Mouse (Mus musculus) heart, embryonic 14.5 days (tissue): ENCODE data around the gene Fgf6. TPM values are rescaled to one million over a fixed set of nuclear protein-coding genes. Genes with fewer than 3 reads are reported as not detected.
A peak's percentile ranks its signal among the peaks of the same experiment; 100 is the strongest.

Experiments
- ATAC-seq: fragments of 200-750 bp; cut with Nextera tagmentation; 2 replicates; pipeline ENCODE4 v1.8.0; 2017; ENCODE audit warnings: low read depth, moderate TSS enrichment; ENCODE audit not compliant: insufficient number of reproducible peaks, insufficient read depth, low FRiP score
- H3K27ac ChIP-seq, 2 experiments: fragments of 200-500 bp in 1 of 2; fragments of 300-500 bp in 1 of 2; sonication (generic) in 1 of 2; replicated peaks in 1 of 2; 2 replicates each; pipeline ENCODE4 v1.5.1; 2012 to 2014; ENCODE audit warnings: low read depth in 2 of 2, low read length in 2 of 2, control low read depth in 1 of 2, mild to moderate bottlenecking in 1 of 2, mixed read lengths in 1 of 2; ENCODE audit not compliant: control insufficient read depth in 1 of 2, insufficient read depth in 1 of 2
- H3K27me3 ChIP-seq: fragments of 300-500 bp; sonication (generic); 2 replicates; pipeline ENCODE4 v1.6.1; 2014; ENCODE audit warnings: mild to moderate bottlenecking, low read length, control low read depth; ENCODE audit not compliant: control insufficient read depth, insufficient read depth
- H3K36me3 ChIP-seq: fragments of 300-500 bp; sonication (generic); 2 replicates; pipeline ENCODE4 v1.6.1; 2014; ENCODE audit warnings: mild to moderate bottlenecking, control low read depth, low read length, mixed read lengths; ENCODE audit not compliant: control insufficient read depth, insufficient read depth
- H3K4me1 ChIP-seq, 2 experiments: fragments of 200-500 bp in 1 of 2; fragments of 300-500 bp in 1 of 2; sonication (generic) in 1 of 2; 2 replicates each; pipeline ENCODE4 v1.6.1; 2012 to 2014; ENCODE audit warnings: low read length in 2 of 2, control low read depth in 1 of 2, mixed read lengths in 1 of 2; ENCODE audit not compliant: control insufficient read depth in 2 of 2, insufficient read depth in 2 of 2
- H3K4me2 ChIP-seq: fragments of 300-500 bp; sonication (generic); 2 replicates; pipeline ENCODE4 v1.6.1; 2014; ENCODE audit warnings: mild to moderate bottlenecking, low read length
- H3K4me3 ChIP-seq, 2 experiments: fragments of 200-500 bp in 1 of 2; fragments of 300-500 bp in 1 of 2; sonication (generic) in 1 of 2; 2 replicates each; pipeline ENCODE4 v1.5.1; 2012 to 2014; ENCODE audit warnings: low read length in 2 of 2, mild to moderate bottlenecking in 2 of 2, control low read depth in 1 of 2, low read depth in 1 of 2, moderate library complexity in 1 of 2; ENCODE audit not compliant: control insufficient read depth in 1 of 2, insufficient read depth in 1 of 2
- H3K9ac ChIP-seq: fragments of 300-500 bp; sonication (generic); 2 replicates; pipeline ENCODE4 v1.6.1; 2014; ENCODE audit warnings: mild to moderate bottlenecking, low read length
- H3K9me3 ChIP-seq: fragments of 300-500 bp; sonication (generic); 2 replicates; pipeline ENCODE4 v1.6.1; 2016; ENCODE audit warnings: low read length, control low read depth; ENCODE audit not compliant: control insufficient read depth
- WGBS: fragments of 180-500 bp; shearing (Covaris S2); extraction: QIAGEN DNeasy Blood & Tissue Kit; methylation state at CpG from one replicate; pipeline ENCODE4 v1.1.7; 2014; 5-methylcytosine and 5-hydroxymethylcytosine counted together
- polyA plus RNA-seq: library from polyadenylated mRNA; unstranded; fragments of >200 nt; fragmentation: Nextera tagmentation; extraction: Ambion mirVana; gene quantifications from 2 replicates; pipeline ENCODE4 v1.2.1, GENCODE M21; 2014

Gene Fgf6
- polyA plus RNA-seq, 1 experiment from 2014 or later: 0.14 TPM

DNA sequence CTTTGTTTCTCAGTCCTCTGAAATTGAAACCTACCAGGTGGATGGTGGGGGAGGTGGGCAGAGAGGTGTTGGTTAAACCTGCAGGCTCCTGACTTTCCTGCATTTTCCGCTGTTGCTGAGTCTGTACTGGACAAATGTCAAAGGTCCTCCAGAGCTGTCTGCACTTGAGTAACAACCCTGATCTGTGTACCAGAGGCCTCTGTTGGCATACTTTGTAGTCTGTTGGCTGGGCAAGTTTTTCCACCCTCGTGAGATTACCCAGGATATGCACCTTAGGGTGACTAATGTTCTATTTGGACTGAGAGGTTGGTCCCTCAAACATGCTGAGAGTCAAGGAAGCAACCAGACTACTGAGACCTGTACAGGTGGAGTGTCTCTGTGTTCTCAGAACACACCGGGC is 8.8 kb upstream of the Fgf6 start:
- Histone ChIP-seq H3K36me3 (no peaks in the 10 kb centered on the region), H3K27ac (no peak overlapping the region), H3K9ac (no peak overlapping the region), H3K4me3 (no peak overlapping the region), H3K4me1 (no peaks in the 10 kb centered on the region; a peak in 1 of 4 replicates), H3K27me3 (no peaks in the 10 kb centered on the region), H3K4me2 (no peak overlapping the region), H3K9me3 (no peaks in the 10 kb centered on the region)
- ATAC-seq: no peak
- 70% methylated on average over 3 of the region's 3 CpGs for WGBS

DNA sequence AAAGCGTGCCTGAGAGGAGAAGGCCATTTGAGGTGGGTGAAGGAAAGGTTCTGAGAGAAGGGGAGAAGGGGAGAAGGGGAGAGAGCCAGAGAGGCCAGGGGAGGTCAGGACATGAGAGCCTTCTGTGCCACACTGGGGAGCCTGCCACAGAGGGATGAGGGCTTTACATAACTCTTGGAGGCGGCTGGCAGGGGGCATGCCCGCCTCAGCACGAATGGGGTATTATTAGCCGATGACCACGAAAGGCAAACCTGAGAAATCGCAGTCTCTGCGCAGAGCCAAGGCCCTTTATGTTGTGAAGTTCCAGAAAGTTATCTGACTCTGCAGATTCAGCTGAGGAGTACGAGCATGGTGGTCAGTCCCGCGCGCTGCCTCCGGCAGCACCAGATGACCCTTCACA is 5.4 kb upstream of the Fgf6 start:
- Histone ChIP-seq H3K9me3 (no peaks in the 10 kb centered on the region), H3K4me3 (no peak overlapping the region), H3K9ac (no peak overlapping the region), H3K27me3 (no peaks in the 10 kb centered on the region), H3K4me1 (peaks cover 3% of the 10 kb centered on the region in 2 experiments; a peak in 3 of 4 replicates), H3K4me2 (no peak overlapping the region), H3K36me3 (no peaks in the 10 kb centered on the region), H3K27ac (no peak overlapping the region)
- ATAC-seq: no peak
- 86% methylated on average over 13 of the region's 13 CpGs for WGBS

DNA sequence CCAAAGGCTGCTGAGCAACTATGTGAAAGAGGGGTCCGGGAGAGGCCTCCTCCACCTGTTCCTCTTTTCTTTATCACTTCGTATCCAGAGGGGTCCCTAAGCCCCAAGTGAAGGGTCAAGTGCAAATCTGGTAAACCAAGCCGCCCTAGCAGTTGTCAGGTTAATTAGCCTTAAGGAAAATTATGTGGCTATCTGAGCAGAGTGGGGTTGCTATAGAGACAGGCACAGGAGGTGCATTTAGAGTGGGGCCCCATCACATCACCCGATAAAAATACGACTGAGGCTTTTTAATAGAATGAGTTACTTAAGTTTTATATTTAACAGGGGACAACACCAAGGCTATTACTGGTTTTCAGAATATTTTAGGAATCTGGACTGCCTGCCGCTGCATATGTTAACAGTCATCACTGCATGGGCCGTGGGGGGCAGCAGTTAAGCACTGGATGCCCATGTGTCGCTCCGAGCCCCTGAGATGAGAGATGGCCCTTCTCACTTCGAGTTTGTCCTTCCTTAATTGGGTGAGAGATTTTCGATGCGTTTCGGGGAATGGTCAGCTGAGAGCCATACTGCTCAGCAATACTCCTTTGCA is 3.3 kb upstream of the Fgf6 start:
- ATAC-seq: no peak
- 77% methylated on average over 13 of the region's 13 CpGs for WGBS
- Histone ChIP-seq H3K4me3 (no peak overlapping the region), H3K36me3 (no peaks in the 10 kb centered on the region), H3K9me3 (no peaks in the 10 kb centered on the region), H3K9ac (no peak overlapping the region), H3K4me2 (no peak overlapping the region), H3K27ac (no peak overlapping the region), H3K4me1 (peaks cover 6 to 8% of the 10 kb centered on the region in 2 experiments; a peak in 3 of 4 replicates), H3K27me3 (no peaks in the 10 kb centered on the region)

DNA sequence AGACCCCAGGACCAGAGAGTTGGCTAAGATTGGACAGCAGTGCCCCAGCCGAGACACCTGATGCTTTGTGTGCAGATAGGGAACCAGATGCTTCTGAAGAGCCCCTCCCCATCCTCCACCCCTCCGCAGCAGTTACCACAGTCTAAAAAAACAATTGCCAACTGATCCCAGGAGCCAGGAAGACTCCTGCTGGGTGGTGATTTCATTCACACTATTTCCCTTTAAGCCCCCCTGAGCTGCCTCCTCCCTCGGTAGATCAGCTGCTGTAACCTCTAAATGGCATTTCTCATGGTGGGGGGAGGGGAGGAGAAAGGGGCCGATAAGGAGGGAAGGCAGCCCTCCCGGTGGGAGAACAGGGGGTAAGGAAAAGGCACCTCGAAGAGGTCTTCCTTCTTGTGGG is 3.9 kb downstream of the Fgf6 start:
- Histone ChIP-seq H3K4me1 (peaks cover 16% of the 10 kb centered on the region in 2 experiments), H3K27me3 (no peaks in the 10 kb centered on the region), H3K4me2 (peak overlapping the region; percentile 38), H3K9ac (no peak overlapping the region), H3K36me3 (no peaks in the 10 kb centered on the region), H3K4me3 (no peak overlapping the region), H3K9me3 (no peaks in the 10 kb centered on the region), H3K27ac (no peak overlapping the region)
- no peak for ATAC-seq
- WGBS: 7% methylated on average over 6 of the region's 6 CpGs

DNA sequence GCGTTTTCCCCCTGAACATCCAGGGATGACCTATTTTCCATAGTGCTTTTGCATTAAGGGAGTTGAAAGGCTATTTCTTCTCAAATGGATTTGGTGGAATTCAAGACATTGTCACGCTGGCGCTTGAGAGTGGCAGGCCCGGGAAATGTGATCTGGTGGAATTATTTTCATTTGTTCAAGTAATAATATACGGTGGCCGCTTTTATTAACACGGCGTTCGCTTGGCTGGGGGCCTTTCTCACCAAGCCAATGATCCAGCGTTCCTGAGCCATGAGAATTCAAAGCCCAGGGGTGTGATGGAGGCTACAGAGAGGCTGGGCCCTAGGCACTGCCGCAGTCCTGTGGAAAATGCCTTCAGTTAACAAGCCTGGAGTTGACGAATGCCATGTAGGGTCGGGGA is 5.0 kb downstream of the Fgf6 start:
- H3K27me3 ChIP-seq: no peaks in the 10 kb centered on the region
- ATAC-seq: no peak
- no peaks in the 10 kb centered on the region for H3K9me3 ChIP-seq
- no peak overlapping the region for H3K9ac ChIP-seq
- H3K27ac ChIP-seq: no peak overlapping the region
- 33% methylated on average over 13 of the region's 13 CpGs for WGBS
- H3K36me3 ChIP-seq: no peaks in the 10 kb centered on the region
- peaks cover 15% of the 10 kb centered on the region in 2 experiments for H3K4me1 ChIP-seq
- no peak overlapping the region for H3K4me3 ChIP-seq
- H3K4me2 ChIP-seq: no peak overlapping the region

DNA sequence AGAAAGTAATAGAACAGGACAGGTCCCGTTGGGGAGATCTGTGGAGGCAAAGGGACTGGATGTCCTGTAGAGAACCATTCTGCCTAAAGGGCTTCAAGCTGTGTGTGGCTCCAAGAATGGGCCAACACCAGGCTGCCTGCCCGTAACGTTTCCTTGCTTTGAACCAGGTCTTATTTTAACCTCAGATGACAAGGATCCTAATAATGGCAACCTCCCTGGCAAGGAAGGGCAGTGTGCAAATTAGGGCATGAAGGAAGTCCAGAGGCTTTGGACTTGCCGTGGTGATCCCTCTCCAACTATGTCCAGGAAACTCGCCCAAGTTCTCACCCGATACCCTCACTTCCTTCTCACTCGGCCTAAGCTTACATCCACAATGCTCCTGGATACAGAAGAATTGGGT is 9.4 kb downstream of the Fgf6 start:
- peaks cover 7% of the 10 kb centered on the region in 2 experiments; a peak in 3 of 4 replicates for H3K4me1 ChIP-seq
- no peak overlapping the region for H3K9ac ChIP-seq
- no peak overlapping the region for H3K27ac ChIP-seq
- no peaks in the 10 kb centered on the region for H3K9me3 ChIP-seq
- H3K27me3 ChIP-seq: no peaks in the 10 kb centered on the region
- H3K36me3 ChIP-seq: no peaks in the 10 kb centered on the region
- ATAC-seq: no peak
- H3K4me3 ChIP-seq: no peak overlapping the region
- no peak overlapping the region for H3K4me2 ChIP-seq
- WGBS: 49% methylated on average over 7 of the region's 7 CpGs

DNA sequence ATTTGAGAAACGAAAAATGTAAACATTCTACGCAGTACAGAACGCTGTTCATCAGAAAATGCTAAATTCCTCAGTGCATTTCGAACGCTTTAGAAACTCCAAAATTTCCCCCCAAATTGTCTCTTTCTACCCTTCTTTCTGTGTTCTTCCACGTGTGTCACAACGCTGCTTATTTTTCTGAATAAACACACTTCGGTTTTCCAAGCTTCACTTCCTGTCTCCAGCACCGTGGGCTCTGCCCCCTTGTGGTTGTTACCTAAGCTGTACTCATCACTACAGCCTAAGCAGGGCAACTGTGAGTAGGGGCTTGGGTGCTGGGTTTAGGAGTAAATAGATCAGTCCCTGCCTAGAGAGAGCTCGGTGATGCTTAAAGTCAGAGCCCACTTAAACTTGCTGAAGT is 19.4 kb downstream of the Fgf6 start:
- Histone ChIP-seq H3K4me2 (peak overlapping the region; percentile 60), H3K27ac (no peak overlapping the region), H3K4me3 (peak overlapping the region; percentile 26 to 27; a peak in 3 of 4 replicates), H3K9ac (peak overlapping the region; percentile 41; the same call in 1 of the 2 replicates), H3K27me3 (no peaks in the 10 kb centered on the region), H3K36me3 (no peaks in the 10 kb centered on the region), H3K4me1 (no peaks in the 10 kb centered on the region), H3K9me3 (no peaks in the 10 kb centered on the region)
- WGBS: 27% methylated on average over 10 of the region's 10 CpGs
- no peak for ATAC-seq

DNA sequence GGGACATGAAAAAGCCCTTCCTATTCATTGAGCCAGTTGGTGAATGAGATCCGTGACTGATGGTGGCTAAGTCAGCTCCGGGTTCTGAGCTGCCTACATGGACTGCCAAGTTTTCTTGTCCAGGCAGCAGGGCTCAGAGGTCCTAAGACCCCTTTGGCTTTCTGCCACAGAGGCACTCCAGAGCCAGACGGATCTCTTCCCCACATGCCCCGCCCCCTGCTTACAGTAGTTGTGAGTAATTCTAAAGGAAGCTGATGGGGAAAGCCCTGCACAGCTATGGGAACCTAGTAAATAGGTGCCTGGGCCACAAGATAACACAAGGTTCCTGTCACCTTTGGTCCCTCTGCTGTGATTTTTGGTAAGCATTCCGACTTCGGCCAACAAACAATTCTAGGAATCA is 29.5 kb downstream of the Fgf6 start:
- ATAC-seq: no peak
- H3K4me1 ChIP-seq: peaks cover 4 to 7% of the 10 kb centered on the region in 2 experiments; a peak in 2 of 4 replicates
- H3K27me3 ChIP-seq: no peaks in the 10 kb centered on the region
- H3K9me3 ChIP-seq: no peaks in the 10 kb centered on the region
- no peak overlapping the region for H3K4me3 ChIP-seq
- 26% methylated on average over 6 of the region's 6 CpGs for WGBS
- no peak overlapping the region for H3K4me2 ChIP-seq
- H3K36me3 ChIP-seq: no peaks in the 10 kb centered on the region
- H3K27ac ChIP-seq: no peak overlapping the region
- no peak overlapping the region for H3K9ac ChIP-seq
